Comparison of ENCODE assay signal across 12 mouse cellular contexts in genomic region chr2:158144263-158144662, GRCm38 (mm10). TPM values are rescaled to one million over a fixed set of nuclear protein-coding genes. Genes with fewer than 3 reads are reported as not detected.
A peak's percentile ranks its signal among the peaks of the same experiment; 100 is the strongest.
DNase-seq lines count a peak whose midpoint lies in the region; ATAC-seq and TF ChIP-seq lines count a peak whose summit lies in the region.
"Had no signal": no experiment of that assay in that cellular context is flagged by ENCODE, and none has a peak within 500 bp of the region (broad histone marks: within the 10 kb centered on the region; RNA-seq: fewer than 3 reads in every experiment).

No protein-coding gene starts in this region.

- TF ChIP-seq CTCF in MEL (IDR thresholded peaks at IDR 0.05 in 2 of 3, conservative IDR thresholded peaks at IDR 0.05 in 1 of 3; ENCODE audit: control insufficient read depth in 1 of 3, insufficient read depth in 1 of 3, low read depth in 2 of 3, low read length in 3 of 3, poor library complexity in 1 of 3, severe bottlenecking in 1 of 3): no peak

- H3K36me3 ChIP-seq in heart, embryonic 16.5 days (ENCODE audit: control insufficient read depth, insufficient read depth): peaks cover 8% of the 10 kb centered on the region; the same call in 1 of the 2 replicates
- peaks cover 0 to 18% of the 10 kb centered on the region in 2 experiments; a peak in 2 of 4 replicates for H3K36me3 ChIP-seq in MEL (ENCODE audit: control insufficient read depth in 1 of 2, insufficient read depth in 2 of 2, low read length in 2 of 2)
- H3K36me3 ChIP-seq in embryonic facial prominence, embryonic 13.5 days: no peaks in the 10 kb centered on the region
- peaks cover 43% of the 10 kb centered on the region for H3K36me3 ChIP-seq in liver, embryonic 15.5 days (replicated peaks)
- H3K36me3 ChIP-seq: hindbrain, embryonic 12.5 days; limb, embryonic 15.5 days had no signal

- DNase-seq in heart, postnatal 36 days: no peak
- peak; percentile 33 for DNase-seq in MEL (ENCODE audit: low read depth, low spot score)
- DNase-seq in spleen, postnatal 14 days (ENCODE audit: low spot score in 2 of 2): no peak
- DNase-seq: adrenal gland, postnatal 10 days; kidney, postnatal 14 days; thymus, adult 2 months had no signal

- 45% methylated on average over 8 of the region's 8 CpGs for WGBS in heart, embryonic 16.5 days
- WGBS in embryonic facial prominence, embryonic 13.5 days: 52% methylated on average over 8 of the region's 8 CpGs
- WGBS in liver, embryonic 15.5 days (ENCODE audit: insufficient replicate concordance): 39% methylated on average over 8 of the region's 8 CpGs

- peak overlapping the region; percentile 70 for H3K4me3 ChIP-seq in heart, embryonic 16.5 days (ENCODE audit: low read length)
- H3K4me3 ChIP-seq in MEL (ENCODE audit: control insufficient read depth in 1 of 2, insufficient read depth in 1 of 2, low read depth in 2 of 2, low read length in 2 of 2): no peak overlapping the region
- no peak overlapping the region for H3K4me3 ChIP-seq in embryonic facial prominence, embryonic 13.5 days
- H3K4me3 ChIP-seq in liver, embryonic 15.5 days (replicated peaks): peak overlapping the region; percentile 90
- H3K4me3 ChIP-seq: hindbrain, embryonic 12.5 days; limb, embryonic 15.5 days had no signal

- peaks cover 50% of the 10 kb centered on the region for H3K4me1 ChIP-seq in heart, embryonic 16.5 days (ENCODE audit: control insufficient read depth, insufficient read depth, low read length)
- peaks cover 19 to 44% of the 10 kb centered on the region in 2 experiments for H3K4me1 ChIP-seq in MEL (ENCODE audit: control insufficient read depth in 1 of 2, insufficient read depth in 2 of 2, low read length in 2 of 2)
- peaks cover 59% of the 10 kb centered on the region for H3K4me1 ChIP-seq in embryonic facial prominence, embryonic 13.5 days
- peaks cover 82% of the 10 kb centered on the region for H3K4me1 ChIP-seq in liver, embryonic 15.5 days (replicated peaks)

- TF ChIP-seq RAD21 in MEL (IDR thresholded peaks at IDR 0.05; ENCODE audit: low read depth, low read length): no peak

- no peaks in the 10 kb centered on the region for H3K9me3 ChIP-seq in heart, embryonic 16.5 days (replicated peaks; ENCODE audit: control insufficient read depth, low read length)
- H3K9me3 ChIP-seq in MEL (replicated peaks; ENCODE audit: insufficient read depth, low read length): no peaks in the 10 kb centered on the region
- no peaks in the 10 kb centered on the region for H3K9me3 ChIP-seq in embryonic facial prominence, embryonic 13.5 days
- H3K9me3 ChIP-seq in liver, embryonic 15.5 days (replicated peaks): no peaks in the 10 kb centered on the region
- H3K9me3 ChIP-seq: hindbrain, embryonic 12.5 days; limb, embryonic 15.5 days had no signal

- no peak for ATAC-seq in heart, embryonic 16.5 days (replicated peaks; ENCODE audit: extremely low read depth, insufficient read depth, low FRiP score)
- no peak for ATAC-seq in embryonic facial prominence, embryonic 13.5 days (ENCODE audit: insufficient number of reproducible peaks, insufficient read depth, low FRiP score, low TSS enrichment, low read depth)
- 0 out of 2 replicates have a peak, but pooled peaks have one; percentile 8 for ATAC-seq in liver, embryonic 15.5 days (ENCODE audit: insufficient read depth)
- ATAC-seq in inflammation-experienced regulatory T-cells, adult 6 months: no peak

- H3K4me2 ChIP-seq in heart, embryonic 16.5 days (ENCODE audit: low read depth, low read length): peak overlapping the region; percentile 74
- peak overlapping the region; percentile 63; the same call in 1 of the 2 replicates for H3K4me2 ChIP-seq in embryonic facial prominence, embryonic 13.5 days
- peak overlapping the region; percentile 81 for H3K4me2 ChIP-seq in liver, embryonic 15.5 days
- H3K4me2 ChIP-seq: hindbrain, embryonic 12.5 days had no signal

- peak overlapping the region; percentile 88 for H3K9ac ChIP-seq in heart, embryonic 16.5 days (ENCODE audit: low read length)
- no peak overlapping the region for H3K9ac ChIP-seq in MEL (ENCODE audit: control insufficient read depth, low read depth, low read length, poor library complexity, severe bottlenecking)
- H3K9ac ChIP-seq in embryonic facial prominence, embryonic 13.5 days: no peak overlapping the region
- peak overlapping the region; percentile 94 for H3K9ac ChIP-seq in liver, embryonic 15.5 days
- H3K9ac ChIP-seq: hindbrain, embryonic 12.5 days; limb, embryonic 15.5 days had no signal

- intact Hi-C loops in heart, postnatal 36 days (cut with DNase I): no loop called here

- no peak for TF ChIP-seq POLR2A in MEL (IDR thresholded peaks at IDR 0.05; ENCODE audit: control insufficient read depth in 1 of 2, insufficient read depth in 1 of 2, low read depth in 1 of 2, low read length in 2 of 2, poor library complexity in 1 of 2)

- H3K27ac ChIP-seq in heart, embryonic 16.5 days (ENCODE audit: low read length): peak overlapping the region; percentile 85
- H3K27ac ChIP-seq in MEL (ENCODE audit: control insufficient read depth, low read depth, low read length): no peak overlapping the region
- 0 out of 2 replicates have a peak overlapping the region, but pooled peaks have one; percentile 16 for H3K27ac ChIP-seq in embryonic facial prominence, embryonic 13.5 days
- H3K27ac ChIP-seq in liver, embryonic 15.5 days (replicated peaks): peak overlapping the region; percentile 97
- H3K27ac ChIP-seq: hindbrain, embryonic 12.5 days; limb, embryonic 15.5 days had no signal

- H3K79me2 ChIP-seq in MEL (ENCODE audit: control insufficient read depth, insufficient read depth, low read length, poor library complexity): no peaks in the 10 kb centered on the region

- H3K27me3 ChIP-seq in heart, embryonic 16.5 days (ENCODE audit: control insufficient read depth, insufficient read depth, low read length): no peaks in the 10 kb centered on the region
- H3K27me3 ChIP-seq in MEL (ENCODE audit: control insufficient read depth in 1 of 2, insufficient read depth in 2 of 2, low read length in 2 of 2): no peaks in the 10 kb centered on the region
- peaks cover 31% of the 10 kb centered on the region for H3K27me3 ChIP-seq in embryonic facial prominence, embryonic 13.5 days
- no peaks in the 10 kb centered on the region for H3K27me3 ChIP-seq in liver, embryonic 15.5 days

- TF ChIP-seq EP300 in MEL (IDR thresholded peaks at IDR 0.05; ENCODE audit: low read depth in 1 of 2, low read length in 2 of 2): no peak

TF ChIP-seq in MEL, 35 proteins besides CTCF, POLR2A, EP300 and RAD21:
- TF ChIP-seq TAL1 (IDR thresholded peaks at IDR 0.05; ENCODE audit: low read length) (no peak), MAZ (IDR thresholded peaks at IDR 0.05; ENCODE audit: low read depth, low read length) (no peak), ELF1 (IDR thresholded peaks at IDR 0.05; ENCODE audit: low read depth, low read length) (no peak), SIN3A (IDR thresholded peaks at IDR 0.05; ENCODE audit: low read length) (peak; percentile 31; the same call in 1 of the 2 replicates), ETS1 (IDR thresholded peaks at IDR 0.05; ENCODE audit: low read depth, low read length) (peak; percentile 89), USF1 (IDR thresholded peaks at IDR 0.05; ENCODE audit: low read depth, low read length) (no peak), MYC (IDR thresholded peaks at IDR 0.05; ENCODE audit: low read depth, low read length) (no peak)

RNA-seq across cellular contexts. Expression of gene Tgm2, which starts 2.0 kb away (rescaled TPM):
- 226 and 256 TPM in 2 replicates for polyA plus RNA-seq in heart, embryonic 16.5 days (2015; fragmentation: Nextera tagmentation; extraction: Ambion mirVana)
- 100 to 1,000 TPM; 237 to 310 TPM for total RNA-seq in heart, postnatal 36 days (2021)
- total RNA-seq in MEL (2012; rRNA removed): 6.1 and 11.0 TPM in 2 replicates
- 1 to 10 TPM in 1 of 2 experiments, not detected in 1; 7.7 TPM for polyA plus RNA-seq in MEL (2012; ENCODE audit: insufficient read depth in 1 of 2, insufficient read length in 2 of 2, low read depth in 1 of 2, low replicate concordance in 2 of 2, missing spikeins in 1 of 2)
- 10.9 and 16.4 TPM in 2 replicates for polyA plus RNA-seq in embryonic facial prominence, embryonic 13.5 days (2015; fragmentation: Nextera tagmentation; extraction: Ambion mirVana)
- polyA plus RNA-seq in liver, embryonic 15.5 days (2015; fragmentation: Nextera tagmentation; extraction: Ambion mirVana): 67.7 and 77.8 TPM in 2 replicates
- 1 to 10 TPM; 1.2 to 2.6 (median 2.1) TPM for polyA plus RNA-seq in inflammation-experienced regulatory T-cells, adult 6 months (2017; shearing (Covaris generic))

Comparison
In these comparisons a context has a peak if more than half of its experiments do, and no peak if none do; other contexts are left out.
1. H3K4me3 ChIP-seq: peak in heart, embryonic 16.5 days (single experiment) and liver, embryonic 15.5 days (single experiment); none in MEL (0 of 2) and embryonic facial prominence, embryonic 13.5 days (single experiment).
2. H3K9ac ChIP-seq: peak in heart, embryonic 16.5 days (single experiment) and liver, embryonic 15.5 days (single experiment); none in MEL (single experiment) and embryonic facial prominence, embryonic 13.5 days (single experiment).
3. Peak in every context shown above with its lines, with median percentiles within 50 percentile points of each other: H3K4me2 ChIP-seq.